Mouse (Mus musculus): ENCODE data around the gene Tor1aip1.

Tor1aip1 gene

GRCm38 (mm10) chr1:156033921-156034320 lies 2.4 kb downstream of the Tor1aip1 start:
- DNase-seq (ENCODE audit: low read depth, low spot score), result no peak

DNA sequence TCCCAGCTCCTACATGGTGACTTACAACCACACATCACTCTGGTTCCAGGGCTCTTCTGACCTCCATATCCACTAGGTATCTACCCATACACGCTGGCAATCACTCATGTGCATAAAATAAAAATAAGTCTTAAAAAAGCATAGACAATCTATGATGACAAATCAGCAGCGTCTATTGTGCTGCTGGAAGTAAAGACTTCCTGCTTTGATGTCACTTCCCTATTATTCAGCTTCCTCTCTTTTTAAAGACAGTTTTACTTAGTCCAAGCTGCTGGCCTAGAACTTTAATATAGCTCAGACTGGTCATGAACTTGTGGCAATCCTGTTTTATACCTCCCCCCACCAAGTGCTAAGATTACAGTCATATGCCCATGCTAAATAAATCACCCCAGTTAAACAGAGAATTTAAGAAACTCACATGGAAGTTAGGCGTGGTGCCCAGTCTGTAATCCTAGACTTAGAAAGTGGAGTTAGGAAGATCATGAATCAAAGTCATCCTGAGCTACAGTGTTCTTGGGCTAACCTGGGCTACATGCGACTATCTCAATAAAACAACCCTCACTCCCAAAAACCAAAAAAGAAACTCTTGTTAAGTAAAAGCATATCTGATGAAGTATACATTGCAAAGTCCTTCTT lies 7.8 kb downstream of the Tor1aip1 start:
- peak; percentile 10 for DNase-seq (ENCODE audit: low read depth, low spot score)

DNA sequence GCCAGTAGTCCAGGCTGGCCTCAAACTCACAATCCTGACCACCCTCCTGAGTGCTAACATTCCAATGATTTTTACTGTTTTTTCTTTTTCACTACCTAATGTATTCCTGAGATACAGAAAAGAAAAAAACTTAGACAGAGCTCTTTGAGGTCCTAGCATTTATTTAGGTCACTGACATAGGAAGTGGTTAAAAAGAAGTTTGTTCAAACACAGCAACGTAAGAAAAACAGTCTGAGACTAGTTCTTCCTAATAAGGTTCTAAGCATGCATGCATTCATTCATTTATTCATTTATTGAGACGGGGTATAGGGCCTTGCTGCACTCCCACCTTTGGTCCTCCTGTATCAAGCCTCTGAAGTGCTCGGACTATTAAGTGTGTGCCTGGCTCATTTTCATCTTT lies 8.4 kb downstream of the Tor1aip1 start:
- peak; percentile 26 for DNase-seq (ENCODE audit: low read depth, low spot score)

DNA sequence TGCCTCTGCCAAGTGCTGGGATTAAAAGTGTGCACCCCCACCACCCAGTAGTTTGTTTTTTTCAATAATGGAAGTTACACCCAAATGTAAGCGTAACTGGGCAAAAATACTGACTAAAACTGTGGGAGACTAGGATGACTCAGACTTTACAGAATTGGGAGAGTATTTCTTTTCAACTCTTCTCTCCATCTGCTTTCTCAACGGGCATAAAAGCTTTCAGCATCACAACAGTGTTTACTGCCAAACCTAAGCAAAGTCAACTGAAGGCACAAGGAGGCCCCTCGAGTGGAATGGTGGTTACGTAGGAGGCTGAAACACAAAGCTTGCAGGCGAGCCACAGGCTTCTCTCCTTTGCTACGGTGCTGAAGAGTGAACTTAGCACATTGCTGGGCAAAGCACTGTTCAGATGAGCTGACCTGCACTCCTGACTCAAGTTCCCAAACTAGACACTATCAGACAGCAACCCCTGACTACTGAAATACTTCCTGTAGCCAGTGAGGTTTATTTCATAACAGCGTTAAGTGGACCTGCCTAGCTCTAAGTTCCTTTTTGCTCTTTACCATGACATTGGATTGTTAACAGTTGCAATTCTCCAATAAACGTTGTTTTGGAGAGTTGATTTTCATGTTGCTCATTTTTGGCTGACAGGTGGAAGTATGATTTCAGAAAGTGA lies 11.3 kb downstream of the Tor1aip1 start:
- no peak for DNase-seq (ENCODE audit: low read depth, low spot score)

GRCm38 (mm10) chr1:156020402-156020801 lies 15.9 kb downstream of the Tor1aip1 start:
- no peak for DNase-seq (ENCODE audit: low read depth, low spot score)

DNA sequence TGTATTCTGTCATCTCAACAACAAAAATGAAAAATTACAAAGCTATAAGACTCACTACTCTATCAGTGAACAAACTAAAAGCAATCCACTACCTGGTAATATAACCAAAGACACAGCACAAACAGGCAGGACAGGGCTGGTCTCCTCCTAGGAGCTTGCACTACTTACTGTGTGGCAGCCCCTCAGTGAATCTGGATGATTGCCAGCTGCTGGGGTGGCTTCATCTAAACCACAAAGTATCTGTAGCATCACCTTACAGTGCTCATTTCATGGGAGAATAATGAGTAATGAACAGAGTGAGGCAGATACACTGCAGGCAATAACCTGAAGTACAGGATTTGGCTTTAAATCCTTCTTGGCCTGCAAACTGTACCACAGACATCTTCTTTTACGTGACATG lies 16.5 kb downstream of the Tor1aip1 start:
- no peak for DNase-seq (ENCODE audit: low read depth, low spot score)

- DNase-seq (ENCODE audit: low read depth, low spot score), result peak; percentile 33
These were observed 27.3 kb downstream of the Tor1aip1 start for GRCm38 (mm10) chr1:156009003-156009402.

- DNase-seq (ENCODE audit: low read depth, low spot score), result no peak
These were observed 30.4 kb downstream of the Tor1aip1 start for GRCm38 (mm10) chr1:156005906-156006305.

DNA sequence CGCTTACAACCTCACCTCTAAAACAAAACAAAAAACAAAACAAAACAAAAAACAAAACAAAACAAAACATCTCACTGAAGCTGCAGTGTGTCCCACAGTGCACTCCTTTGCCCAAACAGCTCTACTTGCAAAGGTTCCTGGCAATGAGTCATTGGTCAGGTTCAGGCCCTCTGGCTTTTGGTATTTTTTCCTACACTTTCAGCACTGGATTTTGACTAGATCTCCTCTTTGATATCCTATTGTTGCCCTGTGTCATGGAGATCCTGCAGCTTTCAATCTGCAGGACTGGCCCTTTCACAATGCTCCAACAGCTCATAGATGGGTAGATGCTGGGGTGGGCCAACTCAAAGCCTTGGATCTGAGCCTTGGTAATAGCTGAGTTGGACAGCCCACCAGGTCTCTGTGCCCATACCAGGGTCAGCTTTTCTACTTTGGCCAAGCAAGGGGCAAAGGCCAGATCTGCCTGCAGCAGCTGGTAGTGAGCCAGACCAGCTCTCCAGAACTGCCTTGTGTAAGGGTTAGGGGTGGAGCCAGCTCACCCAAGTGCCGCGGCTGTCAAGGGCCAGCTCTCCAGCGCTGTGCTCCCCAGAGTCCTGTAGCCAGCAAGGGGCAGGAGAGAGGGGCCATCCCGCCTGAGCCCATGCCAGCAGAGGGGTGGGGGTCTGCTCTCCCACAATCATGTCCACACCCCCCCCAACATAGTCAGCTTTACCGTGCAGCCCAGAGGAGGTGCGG lies 32.9 kb downstream of the Tor1aip1 start:
- no peak for DNase-seq (ENCODE audit: low read depth, low spot score)

DNA sequence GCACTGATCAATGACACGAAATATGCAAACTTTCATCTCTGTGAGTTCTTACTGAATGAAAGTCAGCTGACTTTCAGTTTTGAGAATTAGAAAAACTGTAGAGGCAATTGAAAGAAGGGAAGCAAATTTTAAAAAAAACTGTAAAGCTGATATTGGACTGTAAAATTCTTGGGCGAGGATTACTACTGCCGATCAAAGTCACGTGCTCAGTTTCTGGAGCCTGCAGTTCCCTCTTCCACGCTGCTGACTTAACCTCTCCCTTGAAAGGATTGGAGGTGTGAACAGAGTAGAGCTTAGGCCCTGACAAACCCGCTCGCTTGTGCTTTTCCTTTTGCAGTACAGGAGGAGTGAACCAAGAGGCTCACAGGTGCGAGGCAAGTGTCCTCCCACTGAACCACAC lies 33.9 kb downstream of the Tor1aip1 start:
- no peak for DNase-seq (ENCODE audit: low read depth, low spot score)

DNA sequence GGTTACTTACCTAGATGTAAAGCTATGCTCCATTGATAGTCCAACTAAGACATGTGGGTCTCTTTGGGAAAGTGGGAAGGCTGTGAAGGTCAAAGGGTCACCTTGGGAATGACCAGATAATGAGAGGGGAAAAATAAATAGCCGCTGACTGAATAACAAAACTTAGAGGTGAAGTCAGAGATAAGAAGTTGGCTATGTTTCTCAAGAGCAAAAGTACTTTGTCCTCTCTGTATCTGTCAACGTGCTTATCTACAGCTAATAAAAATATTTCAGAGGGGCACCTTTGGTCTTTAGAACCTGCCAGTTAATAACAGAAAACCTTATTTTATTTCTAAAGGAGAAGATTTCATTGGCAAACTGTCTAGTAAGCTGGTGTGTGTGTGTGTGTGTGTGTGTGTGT lies 40.7 kb downstream of the Tor1aip1 start:
- DNase-seq (ENCODE audit: low read depth, low spot score), result no peak

DNA sequence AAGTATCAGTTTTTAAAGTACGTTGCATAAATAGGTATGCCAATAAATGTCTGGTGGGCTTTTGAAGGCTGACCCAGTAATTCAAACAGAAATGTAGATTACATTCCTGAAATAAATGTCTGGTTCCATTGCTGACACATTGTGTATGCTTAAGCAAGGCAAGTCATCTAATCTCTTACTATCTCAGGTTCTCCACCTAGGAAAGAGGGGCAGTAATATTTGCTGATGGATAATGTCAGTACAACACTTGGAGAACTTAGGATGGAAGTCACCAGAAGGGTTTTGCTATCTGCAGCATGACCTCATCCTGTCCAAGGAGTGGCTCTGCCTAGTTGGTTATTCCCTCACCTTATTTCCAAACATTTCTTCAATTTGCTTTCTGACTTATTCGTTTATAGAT lies 41.8 kb downstream of the Tor1aip1 start:
- DNase-seq (ENCODE audit: low read depth, low spot score), result no peak

- no peak for DNase-seq (ENCODE audit: low read depth, low spot score)
These were observed 45.9 kb downstream of the Tor1aip1 start for GRCm38 (mm10) chr1:155990391-155990790.

- DNase-seq (ENCODE audit: low read depth, low spot score), result no peak
These were observed 46.9 kb downstream of the Tor1aip1 start for GRCm38 (mm10) chr1:155989387-155989786.

DNA sequence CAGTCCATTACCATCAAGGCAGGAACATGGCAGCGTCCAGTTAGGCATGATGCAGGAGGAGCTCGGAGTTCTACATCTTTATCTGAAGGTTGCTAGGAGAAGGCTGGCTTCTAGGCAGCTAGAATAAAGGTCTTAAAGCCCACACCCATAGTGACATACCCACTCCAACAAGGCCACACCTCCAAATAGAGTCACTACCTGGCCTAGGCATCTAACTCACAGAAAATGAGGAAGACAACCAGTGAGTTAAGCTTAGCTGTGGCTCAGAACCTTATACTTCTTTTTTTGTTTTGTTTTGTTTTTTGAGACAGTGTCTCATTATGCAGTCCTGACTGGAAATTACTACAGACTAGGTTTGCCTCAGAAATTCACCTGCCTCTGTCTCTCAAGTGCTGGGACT lies 48.7 kb downstream of the Tor1aip1 start:
- DNase-seq (ENCODE audit: low read depth, low spot score), result no peak

DNA sequence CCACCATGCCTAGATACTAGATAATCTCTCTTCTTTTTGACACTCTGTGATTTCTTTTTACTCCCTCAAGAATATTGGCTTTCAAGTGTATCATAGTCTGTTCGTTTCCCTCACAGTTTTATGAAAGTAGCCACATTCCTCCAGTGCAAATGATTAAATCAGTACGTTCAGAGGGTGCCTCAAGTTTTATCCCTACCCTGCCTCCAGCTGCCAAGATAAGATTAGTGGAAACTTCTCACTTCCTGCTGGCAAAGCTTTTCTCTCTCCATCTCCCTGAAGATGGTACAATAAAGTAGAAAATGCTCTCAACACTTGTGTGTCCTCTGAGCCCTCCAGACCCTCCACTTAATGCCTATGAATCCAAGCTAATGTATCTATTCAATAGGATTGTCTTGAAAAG lies 61.3 kb downstream of the Tor1aip1 start:
- DNase-seq (ENCODE audit: low read depth, low spot score), result peak; percentile 3

GRCm38 (mm10) chr1:155973719-155974379 lies 62.4 kb downstream of the Tor1aip1 start:
- no peak for DNase-seq (ENCODE audit: low read depth, low spot score)

- DNase-seq (ENCODE audit: low read depth, low spot score), result peak; percentile 97
These were observed 63.1 kb downstream of the Tor1aip1 start, which contains the start of gene Cep350 for GRCm38 (mm10) chr1:155973068-155973718. Gene Cep350 (minus strand): TSS chr1:155973255.

DNA sequence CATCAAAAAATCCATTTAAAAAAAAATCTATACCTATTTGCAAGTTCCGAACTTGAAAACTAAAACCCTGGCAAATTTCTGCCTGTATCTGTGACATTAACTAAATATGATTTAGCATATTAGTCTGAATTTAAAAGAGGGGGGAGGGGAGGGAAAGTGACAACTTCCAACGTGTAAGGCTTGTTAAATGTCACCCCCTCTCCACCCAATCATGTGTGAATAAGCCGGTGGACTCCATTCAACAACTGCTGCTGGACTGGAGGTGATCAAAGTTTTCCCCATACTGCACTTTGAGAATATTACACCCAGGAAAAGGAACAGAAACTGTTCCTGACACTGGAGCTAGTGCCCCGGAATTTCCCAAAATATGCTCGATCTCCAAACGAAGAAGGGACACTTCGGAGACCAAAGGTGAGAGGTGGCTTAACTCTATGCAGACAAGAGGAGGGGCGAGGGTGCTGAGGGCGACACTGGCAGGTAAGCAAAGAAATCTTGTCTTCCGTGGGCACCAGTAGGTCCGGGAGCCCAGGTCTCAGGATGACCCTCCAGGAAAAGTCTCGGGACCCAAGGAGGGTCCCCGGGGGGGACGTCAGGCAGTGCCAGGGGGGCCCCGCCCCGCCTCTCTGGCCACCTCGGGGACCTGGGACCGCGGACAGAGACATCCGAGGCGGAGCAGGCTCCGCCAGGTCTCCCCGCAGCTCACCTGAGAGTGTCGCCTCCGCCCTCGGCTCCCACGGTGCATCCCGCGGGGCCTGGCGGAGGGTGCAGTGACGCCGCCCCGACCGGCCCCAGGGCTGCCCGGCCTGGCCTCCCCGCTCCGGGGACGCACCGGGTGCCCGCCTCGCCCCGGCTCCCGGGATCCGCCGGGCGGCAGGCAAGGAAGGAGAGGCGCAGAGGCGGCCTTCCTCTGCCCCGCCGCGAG lies 63.9 kb downstream of the Tor1aip1 start:
- DNase-seq (ENCODE audit: low read depth, low spot score), result no peak
